Mouse (Mus musculus) hindbrain, embryonic 10.5 days (tissue): ENCODE data around the gene Bpifb4. TPM values are rescaled to one million over a fixed set of nuclear protein-coding genes. Genes with fewer than 3 reads are reported as not detected.

Experiments used
- DNase-seq: peaks from one replicate; pipeline ENCODE4 v3.0.0-alpha.2; 2017; ENCODE audit warnings: low spot score
- H3K27ac ChIP-seq: fragments of 300-500 bp; sonication (generic); 2 replicates; pipeline ENCODE4 v1.5.1; 2016; ENCODE audit warnings: mild to moderate bottlenecking, moderate library complexity
- H3K27me3 ChIP-seq: fragments of 300-500 bp; sonication (generic); 2 replicates; pipeline ENCODE4 v1.6.1; 2016; ENCODE audit warnings: mild to moderate bottlenecking; ENCODE audit not compliant: poor library complexity, insufficient read depth, severe bottlenecking
- H3K36me3 ChIP-seq: fragments of 300-500 bp; sonication (generic); 2 replicates; pipeline ENCODE4 v1.6.1; 2016; ENCODE audit warnings: mild to moderate bottlenecking, moderate library complexity
- H3K4me1 ChIP-seq: fragments of 300-500 bp; sonication (generic); replicated peaks from 2 replicates; pipeline ENCODE4 v1.6.1; 2016; ENCODE audit warnings: mild to moderate bottlenecking
- H3K4me3 ChIP-seq: fragments of 300-500 bp; sonication (generic); 2 replicates; pipeline ENCODE4 v1.5.1; 2016; ENCODE audit warnings: mild to moderate bottlenecking, moderate library complexity
- H3K9me3 ChIP-seq: fragments of 300-500 bp; sonication (generic); 2 replicates; pipeline ENCODE4 v1.6.1; 2016; ENCODE audit warnings: mild to moderate bottlenecking, moderate library complexity
- WGBS: fragments of 180-500 bp; shearing (Covaris S2); methylation state at CpG from one replicate; pipeline ENCODE4 v1.1.7; 2016; 5-methylcytosine and 5-hydroxymethylcytosine counted together
- polyA plus RNA-seq: library from polyadenylated mRNA; unstranded; fragments of >200 nt; fragmentation: Nextera tagmentation; extraction: Ambion mirVana; gene quantifications from 2 replicates; pipeline ENCODE4 v1.2.1, GENCODE M21; 2016

The Bpifb4 gene
- not detected in 2 replicates for polyA plus RNA-seq

DNA sequence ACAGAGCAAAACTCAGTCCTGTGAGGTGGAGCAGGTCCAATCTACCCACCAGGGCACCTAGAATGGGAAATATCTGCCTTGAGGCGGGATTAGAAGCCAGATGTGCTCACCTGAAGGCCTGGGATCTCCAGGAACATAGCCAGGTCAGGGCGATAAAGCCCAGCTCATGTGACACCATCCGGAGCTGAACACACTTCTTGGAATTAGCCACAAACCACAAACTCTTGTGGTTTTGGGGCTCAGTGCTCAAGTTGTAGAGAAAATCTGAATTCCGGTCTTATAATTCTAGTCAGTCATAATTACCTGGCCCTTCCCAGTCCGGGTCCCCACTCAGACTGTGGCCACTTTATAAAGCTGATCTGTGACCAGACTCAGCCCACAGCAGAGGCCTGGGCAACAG, at the start of gene Bpifb4:
Gene Bpifb4 (plus strand): TSS at position 370 of the 400 bp plus-strand sequence.
- 90% methylated on average over 5 of the region's 5 CpGs for WGBS
- no peak within 1 kb of the TSS for H3K27ac ChIP-seq
- no peak within 1 kb of the TSS for H3K4me3 ChIP-seq
- no peaks in the 10 kb centered on the region for H3K36me3 ChIP-seq
- H3K4me1 ChIP-seq, result no peaks in the 10 kb centered on the region
- no peaks in the 10 kb centered on the region for H3K27me3 ChIP-seq
- no peak for DNase-seq
- H3K9me3 ChIP-seq, result no peaks in the 10 kb centered on the region

DNA sequence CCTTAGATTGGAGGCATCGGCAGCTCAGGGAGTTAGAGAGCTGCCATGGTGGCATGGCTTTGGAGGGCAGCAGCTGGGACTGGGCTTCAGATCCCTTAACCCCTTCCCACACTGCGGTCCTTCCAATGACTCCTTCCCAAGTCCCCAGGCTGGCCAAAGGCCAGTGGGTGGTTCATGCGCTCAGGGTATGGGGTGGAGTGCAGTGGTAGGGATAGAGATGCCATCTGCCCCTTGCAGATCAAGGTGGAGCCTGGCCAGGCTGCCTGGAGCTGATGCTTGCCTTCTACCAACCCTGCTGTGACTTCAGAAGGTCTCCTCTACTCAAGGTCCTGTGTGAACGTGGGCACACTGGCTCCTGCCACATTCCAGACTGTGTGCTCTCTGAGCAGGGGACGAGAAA, 38.9 kb upstream of the Bpifb4 start:
- Histone ChIP-seq H3K4me1 (no peaks in the 10 kb centered on the region; the same call in 1 of the 2 replicates), H3K4me3 (no peak overlapping the region), H3K36me3 (no peaks in the 10 kb centered on the region), H3K27ac (no peak overlapping the region), H3K9me3 (no peaks in the 10 kb centered on the region), H3K27me3 (no peaks in the 10 kb centered on the region)
- WGBS, result 89% methylated on average over 5 of the region's 5 CpGs
- DNase-seq, result no peak

DNA sequence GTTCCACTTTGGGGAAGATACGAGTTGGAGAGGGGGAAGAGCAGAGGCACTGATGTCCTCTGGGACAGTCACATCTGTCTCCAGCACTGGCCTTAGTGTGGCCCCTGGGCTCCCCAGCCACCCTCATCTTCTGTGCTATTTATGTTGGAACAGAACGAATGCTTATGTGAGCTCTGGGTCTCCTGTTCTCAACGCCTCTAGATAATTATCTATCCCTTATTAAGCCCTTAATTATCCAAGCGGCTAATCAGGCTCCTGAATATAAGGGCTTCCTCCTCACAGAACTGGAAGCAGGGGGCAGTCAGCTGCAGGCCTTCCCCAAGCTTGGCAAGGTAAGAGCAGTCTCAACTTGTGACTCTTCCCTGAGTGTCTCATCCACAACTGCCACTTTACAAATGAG, 37.9 kb upstream of the Bpifb4 start, which contains the start of gene Bpifb6:
Gene Bpifb6 (plus strand): TSS at position 301 of the 400 bp plus-strand sequence.
- Histone ChIP-seq H3K4me1 (no peaks in the 10 kb centered on the region; the same call in 1 of the 2 replicates), H3K27me3 (no peaks in the 10 kb centered on the region), H3K4me3 (no peak within 1 kb of the TSS), H3K36me3 (no peaks in the 10 kb centered on the region), H3K27ac (no peak within 1 kb of the TSS), H3K9me3 (no peaks in the 10 kb centered on the region)
- no peak for DNase-seq
- 80% methylated on average over 4 of the region's 4 CpGs for WGBS

DNA sequence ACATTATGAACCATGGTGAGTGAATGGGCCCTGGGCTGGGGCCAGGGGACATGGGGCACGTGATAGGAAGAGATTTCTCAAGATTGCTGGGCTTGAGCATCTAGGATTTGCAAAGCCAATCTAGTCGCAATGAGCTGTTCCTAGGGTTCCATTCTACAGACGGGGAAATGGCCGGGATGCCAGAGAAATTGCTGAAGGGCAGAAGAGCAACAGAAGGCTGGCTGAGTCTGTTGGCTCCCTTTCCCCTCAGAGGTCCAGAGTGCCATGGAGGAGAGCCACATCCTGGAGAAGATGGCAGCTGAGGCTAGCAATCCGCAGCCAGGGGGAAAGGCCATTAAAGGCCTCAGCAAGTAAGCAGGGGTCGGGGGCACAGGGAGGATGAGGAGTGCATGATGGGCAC, 35.3 kb upstream of the Bpifb4 start:
- no peak for DNase-seq
- H3K4me1 ChIP-seq, result no peaks in the 10 kb centered on the region; the same call in 1 of the 2 replicates
- H3K27me3 ChIP-seq, result no peaks in the 10 kb centered on the region
- no peaks in the 10 kb centered on the region for H3K36me3 ChIP-seq
- no peaks in the 10 kb centered on the region for H3K9me3 ChIP-seq
- 76% methylated on average over 6 of the region's 6 CpGs for WGBS
- H3K4me3 ChIP-seq, result no peak overlapping the region
- no peak overlapping the region for H3K27ac ChIP-seq

DNA sequence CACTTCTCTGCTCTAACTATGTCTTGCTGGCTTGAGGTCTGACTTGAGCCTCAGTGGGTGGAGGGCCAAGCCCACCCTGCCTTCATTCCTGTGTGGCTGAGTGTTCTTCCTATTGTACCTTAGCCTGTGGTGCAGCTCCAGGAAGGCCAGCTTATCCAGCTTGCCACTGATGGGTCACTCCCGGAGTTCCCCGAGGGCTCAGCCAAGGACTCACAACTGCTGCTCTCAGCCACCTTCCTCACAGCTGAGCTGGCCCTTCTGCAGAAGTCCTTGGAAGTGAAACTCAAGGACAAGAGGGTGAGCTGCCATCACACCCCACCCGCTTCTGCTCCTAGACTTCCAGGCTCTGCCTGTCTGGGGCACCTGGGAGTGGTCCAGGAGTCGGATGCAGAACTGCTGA, 31.4 kb upstream of the Bpifb4 start:
- WGBS, result 82% methylated on average over 4 of the region's 4 CpGs
- no peak overlapping the region for H3K4me3 ChIP-seq
- no peak overlapping the region for H3K27ac ChIP-seq
- H3K9me3 ChIP-seq, result no peaks in the 10 kb centered on the region
- DNase-seq, result no peak
- no peaks in the 10 kb centered on the region for H3K36me3 ChIP-seq
- H3K27me3 ChIP-seq, result no peaks in the 10 kb centered on the region
- H3K4me1 ChIP-seq, result no peaks in the 10 kb centered on the region

DNA sequence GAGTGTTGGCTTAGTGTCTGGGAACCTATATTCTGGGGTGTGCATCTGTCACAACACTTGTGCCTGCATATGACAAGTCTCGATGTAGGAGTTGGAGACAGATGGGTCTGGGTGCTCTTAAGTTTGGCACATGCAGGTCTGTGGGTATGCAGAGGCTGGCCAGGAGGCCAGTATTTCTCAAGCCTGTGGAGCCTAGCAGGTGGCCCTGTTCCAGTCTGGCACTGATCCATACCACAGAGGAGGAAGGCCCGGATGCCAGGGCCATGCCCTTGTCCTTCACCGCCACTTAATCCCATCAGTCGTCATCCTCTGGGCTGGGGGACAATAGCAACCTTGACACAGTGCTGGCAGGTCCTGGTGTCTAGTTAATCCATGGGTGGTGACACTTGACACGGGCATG, 23.9 kb upstream of the Bpifb4 start:
- 74% methylated on average over 5 of the region's 5 CpGs for WGBS

DNA sequence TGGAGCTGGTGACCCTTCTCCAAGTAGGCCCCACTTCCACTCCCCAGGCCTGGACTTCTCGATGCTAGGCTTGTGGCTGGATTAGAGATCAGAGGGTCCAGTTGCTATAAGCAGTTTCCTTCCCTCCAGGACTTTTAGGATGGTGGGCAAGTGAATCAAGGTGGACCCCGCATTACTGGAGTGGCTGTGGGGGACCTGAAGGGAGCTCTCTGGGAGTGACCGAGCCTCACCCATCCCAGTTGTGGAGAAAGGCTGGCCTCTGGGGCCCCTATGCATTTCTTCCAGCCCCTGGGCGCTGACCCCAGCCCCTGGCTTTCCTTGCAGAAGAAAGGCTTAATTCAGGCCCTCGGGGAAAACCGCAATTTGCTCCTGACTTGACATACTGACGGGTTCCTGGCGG, 20.1 kb upstream of the Bpifb4 start, which contains the start of gene Bpifb3:
Gene Bpifb3 (plus strand): TSS at position 301 of the 400 bp plus-strand sequence.
- 63% methylated on average over 8 of the region's 8 CpGs for WGBS
- peaks cover 29% of the 10 kb centered on the region; the same call in 1 of the 2 replicates for H3K4me1 ChIP-seq
- H3K27ac ChIP-seq, result no peak within 1 kb of the TSS
- H3K9me3 ChIP-seq, result no peaks in the 10 kb centered on the region
- H3K27me3 ChIP-seq, result no peaks in the 10 kb centered on the region
- no peak for DNase-seq
- no peaks in the 10 kb centered on the region for H3K36me3 ChIP-seq
- no peak within 1 kb of the TSS for H3K4me3 ChIP-seq

More for the DNA sequence above, 23.9 kb upstream of the Bpifb4 start:
- Histone ChIP-seq H3K4me3 (no peak overlapping the region), H3K27ac (no peak overlapping the region), H3K4me1 (peaks cover 15% of the 10 kb centered on the region; the same call in 1 of the 2 replicates), H3K36me3 (no peaks in the 10 kb centered on the region), H3K27me3 (no peaks in the 10 kb centered on the region), H3K9me3 (no peaks in the 10 kb centered on the region)
- DNase-seq, result no peak

DNA sequence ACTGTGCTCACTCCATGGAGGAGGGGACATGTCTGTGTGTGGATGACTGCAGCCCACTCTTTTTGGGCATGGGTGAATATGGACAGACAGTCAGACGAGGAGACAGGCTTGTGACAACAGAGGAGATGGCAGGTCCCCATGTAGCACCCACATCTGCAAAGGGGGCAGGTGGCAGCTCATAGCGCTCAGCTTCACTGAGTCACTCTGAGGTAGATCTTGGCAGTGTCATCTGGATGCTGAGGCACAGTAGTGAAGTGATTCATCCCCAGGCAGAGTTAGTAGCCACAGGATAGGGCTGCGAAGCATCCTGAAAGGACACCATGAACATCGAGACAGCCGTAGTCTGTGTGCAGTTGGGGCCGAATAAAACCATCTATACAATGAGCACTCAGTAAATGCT, 16.8 kb upstream of the Bpifb4 start:
- H3K27ac ChIP-seq, result no peak overlapping the region
- no peaks in the 10 kb centered on the region for H3K27me3 ChIP-seq
- H3K36me3 ChIP-seq, result no peaks in the 10 kb centered on the region
- DNase-seq, result no peak
- WGBS, result 85% methylated on average over 6 of the region's 6 CpGs
- no peak overlapping the region for H3K4me3 ChIP-seq
- no peaks in the 10 kb centered on the region for H3K9me3 ChIP-seq
- H3K4me1 ChIP-seq, result peaks cover 25% of the 10 kb centered on the region; the same call in 1 of the 2 replicates

DNA sequence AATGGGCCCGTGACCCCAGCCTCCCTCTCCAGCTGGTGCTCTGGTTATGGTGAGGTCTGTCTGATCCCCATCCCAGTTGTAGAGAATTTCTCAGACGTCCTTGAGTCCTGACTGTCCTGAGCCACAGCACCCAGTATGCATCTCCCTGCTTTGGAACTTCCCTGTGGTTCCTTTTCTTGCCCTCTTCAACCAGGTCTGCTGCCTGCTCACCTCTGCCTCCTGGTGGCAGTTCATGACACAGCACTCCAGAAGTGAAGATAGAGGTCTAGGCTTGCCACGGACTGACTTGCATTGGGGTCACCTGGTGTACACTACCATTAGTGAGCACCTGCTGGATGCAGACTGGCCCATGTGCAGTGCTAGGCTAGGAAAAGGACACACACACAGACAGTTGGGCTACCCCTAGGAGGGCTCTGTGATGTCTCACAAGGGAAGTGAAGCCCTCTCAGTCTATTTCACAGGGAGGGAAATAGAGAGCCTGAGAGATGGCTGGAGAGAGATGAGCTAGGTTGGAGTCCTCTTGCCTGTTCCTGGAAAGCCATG, 8.1 kb upstream of the Bpifb4 start:
- Histone ChIP-seq H3K4me3 (no peak overlapping the region), H3K27me3 (no peaks in the 10 kb centered on the region), H3K27ac (no peak overlapping the region), H3K9me3 (no peaks in the 10 kb centered on the region), H3K4me1 (peaks cover 7% of the 10 kb centered on the region), H3K36me3 (no peaks in the 10 kb centered on the region)
- DNase-seq, result peak; percentile 65
- WGBS, result 43% methylated on average over 3 of the region's 3 CpGs

DNA sequence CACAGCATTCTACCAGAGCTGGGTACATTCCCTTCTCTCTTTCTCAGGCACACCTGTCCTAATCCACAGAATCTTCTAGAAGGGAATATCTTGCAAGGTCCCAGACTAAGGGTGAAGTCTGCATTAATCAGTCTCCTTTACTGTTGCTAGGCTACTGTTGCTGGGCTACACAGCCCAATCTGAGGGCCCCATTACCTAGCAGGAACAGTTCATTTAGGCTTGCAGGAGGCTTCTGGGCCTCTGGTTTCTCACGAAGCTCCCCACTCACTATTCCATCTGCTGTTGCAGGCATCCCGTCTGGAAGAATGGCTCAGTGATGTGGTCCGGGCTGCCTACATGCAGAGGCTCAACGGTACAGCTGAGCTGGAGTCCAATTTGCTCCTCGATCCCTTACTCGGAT, 6.9 kb upstream of the Bpifb4 start:
- WGBS, result 74% methylated on average over 6 of the region's 6 CpGs
- DNase-seq, result no peak
- peak overlapping the region; percentile 23; the same call in 1 of the 2 replicates for H3K27ac ChIP-seq
- no peaks in the 10 kb centered on the region for H3K9me3 ChIP-seq
- H3K4me3 ChIP-seq, result no peak overlapping the region
- H3K27me3 ChIP-seq, result no peaks in the 10 kb centered on the region
- peaks cover 7% of the 10 kb centered on the region for H3K4me1 ChIP-seq
- no peaks in the 10 kb centered on the region for H3K36me3 ChIP-seq

DNA sequence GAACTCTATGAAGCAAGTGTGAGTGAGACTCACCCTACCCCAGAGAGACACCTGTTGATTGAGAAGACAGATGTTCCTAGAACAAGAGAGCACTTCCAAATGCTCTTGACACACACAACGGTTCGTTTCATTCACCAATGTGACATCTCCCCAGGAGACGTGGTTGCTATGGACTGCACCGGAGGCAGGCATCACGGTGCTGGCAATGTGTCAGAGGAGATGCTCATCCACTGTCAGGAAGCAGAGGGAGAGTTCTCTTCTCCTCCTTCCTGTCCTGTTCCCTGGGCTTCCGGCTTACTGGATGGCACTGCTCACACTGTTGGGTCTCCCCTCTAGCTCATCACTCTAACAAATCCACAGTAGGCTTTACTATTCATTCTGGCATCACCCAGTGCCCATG, 4.7 kb upstream of the Bpifb4 start:
- no peak overlapping the region for H3K27ac ChIP-seq
- H3K36me3 ChIP-seq, result no peaks in the 10 kb centered on the region
- WGBS, result 77% methylated on average over 6 of the region's 6 CpGs
- H3K4me3 ChIP-seq, result no peak overlapping the region
- DNase-seq, result no peak
- H3K27me3 ChIP-seq, result no peaks in the 10 kb centered on the region
- peaks cover 7% of the 10 kb centered on the region for H3K4me1 ChIP-seq
- no peaks in the 10 kb centered on the region for H3K9me3 ChIP-seq

DNA sequence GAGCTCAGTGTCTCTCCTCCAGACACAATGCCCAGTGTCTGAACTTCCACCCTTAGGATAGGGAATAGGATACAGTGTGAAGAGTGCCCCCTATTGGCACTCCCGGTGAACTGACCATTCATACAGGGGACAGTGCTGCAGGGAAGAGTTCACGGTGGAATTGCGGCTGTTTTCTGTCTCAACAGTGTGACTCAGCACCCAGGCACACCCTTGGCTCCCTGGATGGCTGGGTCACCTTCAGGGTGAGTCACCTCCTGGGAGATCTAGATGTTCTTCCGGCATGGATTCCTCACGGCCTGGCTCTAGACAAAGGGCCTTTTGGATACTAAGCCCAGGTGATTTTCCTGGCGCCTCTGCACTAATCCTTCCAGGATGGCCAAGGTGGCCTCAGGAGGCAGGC, 2.7 kb upstream of the Bpifb4 start:
- 88% methylated on average over 6 of the region's 6 CpGs for WGBS
- no peak for DNase-seq
- Histone ChIP-seq H3K36me3 (no peaks in the 10 kb centered on the region), H3K27ac (no peak overlapping the region), H3K9me3 (no peaks in the 10 kb centered on the region), H3K27me3 (no peaks in the 10 kb centered on the region), H3K4me1 (peaks cover 7% of the 10 kb centered on the region), H3K4me3 (no peak overlapping the region)

DNA sequence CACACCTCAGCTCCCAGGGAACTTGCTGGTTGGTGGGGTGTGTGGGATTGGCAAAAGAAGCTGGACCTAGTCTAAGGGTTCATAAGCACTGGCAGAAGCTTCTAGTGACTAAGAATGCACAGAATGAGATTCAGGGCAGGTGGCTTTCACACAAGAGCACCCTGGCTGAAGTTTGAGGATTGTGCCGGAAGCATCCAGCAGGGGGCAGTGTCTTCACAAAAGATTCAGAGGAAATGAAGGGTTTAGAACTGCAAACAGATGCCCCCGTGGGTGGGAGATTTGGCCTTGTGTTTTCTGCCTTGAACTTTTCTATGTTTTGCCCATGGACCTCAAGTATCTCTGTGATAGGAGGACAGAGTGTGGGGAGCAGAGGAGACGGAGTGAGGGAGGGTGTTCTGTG, 5.5 kb downstream of the Bpifb4 start:
- no peak overlapping the region for H3K4me3 ChIP-seq

More for the DNA sequence above, 5.5 kb downstream of the Bpifb4 start:
- H3K27me3 ChIP-seq, result no peaks in the 10 kb centered on the region
- H3K4me1 ChIP-seq, result 0 out of 2 replicates have a peak, but pooled peaks cover 4% of the 10 kb centered on the region
- no peaks in the 10 kb centered on the region for H3K36me3 ChIP-seq
- 43% methylated on average over 3 of the region's 3 CpGs for WGBS
- no peaks in the 10 kb centered on the region for H3K9me3 ChIP-seq
- no peak overlapping the region for H3K27ac ChIP-seq
- peak; percentile 52 for DNase-seq
